Mouse (Mus musculus): ENCODE data around the gene B4galnt2. TPM values are rescaled to one million over a fixed set of nuclear protein-coding genes. Genes with fewer than 3 reads are reported as not detected.
"Not testable (repeated sequence)": the region's sequence is repeated elsewhere in the genome, so short reads cannot be mapped to it uniquely, and the experiment has no call there.

The B4galnt2 gene
- not detected for total RNA-seq (2021)

GRCm38 (mm10) chr11:95914571-95914991 is at the start of gene B4galnt2:
TSS of gene B4galnt2 (minus strand) at chr11:95914891.
- intact Hi-C loops (cut with DNase I): no loop called here
- DNase-seq: peak in 1 of 2 experiments; percentile 4

- DNase-seq: no peak
- intact Hi-C loops (cut with DNase I): no loop called here
Observed at GRCm38 (mm10) chr11:95963304-95963703, 48.6 kb upstream of the B4galnt2 start.

GRCm38 (mm10) chr11:95959152-95959551 is 44.5 kb upstream of the B4galnt2 start:
- no peak for DNase-seq
- intact Hi-C loops (cut with DNase I): no loop called here

- intact Hi-C loops (cut with DNase I): no loop called here
- DNase-seq: no peak
Observed at GRCm38 (mm10) chr11:95958251-95958650, 43.6 kb upstream of the B4galnt2 start.

- DNase-seq: no peak
- intact Hi-C loops (cut with DNase I): no loop called here
Observed at GRCm38 (mm10) chr11:95957407-95957806, 42.7 kb upstream of the B4galnt2 start.

- intact Hi-C loops (cut with DNase I): no loop called here
- DNase-seq: no peak
Observed at GRCm38 (mm10) chr11:95953313-95953712, 38.6 kb upstream of the B4galnt2 start.

- intact Hi-C loops (cut with DNase I): no loop called here
- DNase-seq: no peak
Observed at GRCm38 (mm10) chr11:95945838-95946472, 31.3 kb upstream of the B4galnt2 start.

GRCm38 (mm10) chr11:95939828-95940507 is 25.3 kb upstream of the B4galnt2 start:
- intact Hi-C loops (cut with DNase I): no loop called here
- peak in 1 of 2 experiments; percentile 8 for DNase-seq

- no peak for DNase-seq
- intact Hi-C loops (cut with DNase I): no loop called here
Observed at GRCm38 (mm10) chr11:95936409-95936808, 21.7 kb upstream of the B4galnt2 start.

GRCm38 (mm10) chr11:95932168-95932567 is 17.5 kb upstream of the B4galnt2 start:
- DNase-seq; intact Hi-C loops (cut with DNase I): not testable (repeated sequence)

- intact Hi-C loops (cut with DNase I): no loop called here
- no peak for DNase-seq
Observed at GRCm38 (mm10) chr11:95926398-95926797, 11.7 kb upstream of the B4galnt2 start.

- intact Hi-C loops (cut with DNase I): no loop called here
- no peak for DNase-seq
Observed at GRCm38 (mm10) chr11:95925976-95926375, 11.3 kb upstream of the B4galnt2 start.

GRCm38 (mm10) chr11:95924215-95924614 is 9.5 kb upstream of the B4galnt2 start:
- intact Hi-C loops (cut with DNase I): no loop called here

GRCm38 (mm10) chr11:95923477-95923876 is 8.8 kb upstream of the B4galnt2 start:
- DNase-seq; intact Hi-C loops (cut with DNase I): not testable (repeated sequence)

More at GRCm38 (mm10) chr11:95924215-95924614, 9.5 kb upstream of the B4galnt2 start:
- DNase-seq: no peak

GRCm38 (mm10) chr11:95921991-95922621 is 7.4 kb upstream of the B4galnt2 start:
- intact Hi-C loops (cut with DNase I): no loop called here
- DNase-seq: no peak

GRCm38 (mm10) chr11:95916426-95916825 is 1.7 kb upstream of the B4galnt2 start:
- no peak for DNase-seq
- intact Hi-C loops (cut with DNase I): no loop called here

GRCm38 (mm10) chr11:95915006-95915710 is 467 bp upstream of the B4galnt2 start:
- DNase-seq: peak; percentile 5 to 15
- intact Hi-C loops (cut with DNase I): no loop called here

GRCm38 (mm10) chr11:95913959-95914566 is 628 bp downstream of the B4galnt2 start:
- intact Hi-C loops (cut with DNase I): no loop called here
- DNase-seq: no peak

- DNase-seq: no peak
- intact Hi-C loops (cut with DNase I): no loop called here
Observed at GRCm38 (mm10) chr11:95911579-95911978, 3.1 kb downstream of the B4galnt2 start.

GRCm38 (mm10) chr11:95907805-95908524 is 6.7 kb downstream of the B4galnt2 start:
- intact Hi-C loops (cut with DNase I): no loop called here
- no peak for DNase-seq

Measured in heart, postnatal 10 days (tissue).